19 mouse cellular contexts compared by ENCODE assay signal in the genomic region with DNA sequence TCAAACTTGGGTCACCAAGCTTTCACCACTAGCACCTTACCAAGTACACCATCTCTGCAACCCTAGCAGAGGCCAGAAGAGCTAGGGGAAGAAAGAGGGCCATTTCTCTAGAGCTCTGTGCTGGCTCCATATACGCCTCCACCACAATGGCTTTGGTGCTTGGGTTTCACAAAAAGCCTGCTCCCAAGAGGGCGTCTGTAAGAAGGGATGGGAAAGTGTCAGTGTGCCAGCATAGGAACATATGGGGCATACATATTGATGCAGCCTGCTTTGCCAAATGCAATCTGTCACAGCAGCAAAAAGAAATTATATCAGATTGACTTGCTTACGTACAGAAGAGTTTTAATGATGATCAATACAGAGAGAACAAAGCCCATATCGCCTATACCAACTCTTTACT.
"Had no signal": no experiment of that assay in that cellular context is flagged by ENCODE, and none has a peak within 500 bp of the region (broad histone marks: within the 10 kb centered on the region; RNA-seq: fewer than 3 reads in every experiment).

No protein-coding gene starts in this region.

- H3K27ac ChIP-seq: limb, embryonic 12.5 days; limb, embryonic 15.5 days; liver, embryonic 14.5 days; macrophage; midbrain, embryonic 12.5 days; midbrain, embryonic 15.5 days; neural tube, embryonic 13.5 days; stomach, embryonic 15.5 days had no signal

- H3K9me3 ChIP-seq: limb, embryonic 12.5 days; limb, embryonic 15.5 days; midbrain, embryonic 12.5 days; midbrain, embryonic 15.5 days; neural tube, embryonic 13.5 days; stomach, embryonic 15.5 days had no signal

- H3K27me3 ChIP-seq: limb, embryonic 12.5 days; limb, embryonic 15.5 days; midbrain, embryonic 15.5 days; stomach, embryonic 15.5 days had no signal

- H3K9ac ChIP-seq: limb, embryonic 12.5 days; limb, embryonic 15.5 days; liver, embryonic 14.5 days; liver, postnatal 0 days; lung, embryonic 14.5 days; midbrain, embryonic 12.5 days; midbrain, embryonic 15.5 days; neural tube, embryonic 13.5 days; stomach, embryonic 15.5 days had no signal

- DNase-seq: kidney, postnatal 10 days; kidney, postnatal 36 days; left cerebral cortex, postnatal 4 days; liver, postnatal 0 days; lung, embryonic 14.5 days; retina, postnatal 1 day; right cerebral cortex, postnatal 25 days; spleen, adult 18-20 months; thymus, postnatal 25 days had no signal

- H3K4me1 ChIP-seq: limb, embryonic 15.5 days; midbrain, embryonic 12.5 days; midbrain, embryonic 15.5 days; stomach, embryonic 15.5 days had no signal

- H3K4me3 ChIP-seq: limb, embryonic 12.5 days; limb, embryonic 15.5 days; midbrain, embryonic 12.5 days; midbrain, embryonic 15.5 days; neural tube, embryonic 13.5 days; stomach, embryonic 15.5 days had no signal

- ATAC-seq: liver, postnatal 0 days; lung, postnatal 0 days; midbrain, embryonic 15.5 days had no signal

- H3K36me3 ChIP-seq: limb, embryonic 12.5 days; limb, embryonic 15.5 days; midbrain, embryonic 12.5 days; midbrain, embryonic 15.5 days; neural tube, embryonic 13.5 days; stomach, embryonic 15.5 days had no signal

- H3K4me2 ChIP-seq: limb, embryonic 12.5 days; limb, embryonic 15.5 days; liver, embryonic 11.5 days; lung, embryonic 14.5 days; midbrain, embryonic 12.5 days; midbrain, embryonic 15.5 days; neural tube, embryonic 13.5 days; stomach, embryonic 15.5 days had no signal
